Mouse (Mus musculus): Measurements from ENCODE around the gene Pkd1l3. TPM values are rescaled to one million over a fixed set of nuclear protein-coding genes. Genes with fewer than 3 reads are reported as not detected.

The Pkd1l3 gene
- total RNA-seq, 2 experiments from 2014 or later: 0.75 to 2.4 TPM

DNA sequence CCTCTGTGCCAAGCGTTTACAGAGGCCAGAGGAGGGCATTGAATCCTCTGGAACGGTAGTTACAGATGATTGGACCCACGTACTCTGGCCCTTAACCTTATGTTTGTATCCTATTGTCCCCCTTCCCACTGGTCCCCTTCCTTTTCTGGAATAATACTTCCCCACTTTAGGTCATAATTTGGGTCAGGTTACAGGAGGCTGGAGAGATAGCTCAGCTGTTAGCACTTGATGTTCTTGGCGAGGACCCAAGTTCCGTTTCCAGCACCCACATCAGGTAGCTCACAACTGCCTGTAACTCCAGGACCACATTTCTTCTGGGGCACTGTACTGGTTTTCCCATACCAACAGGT, 5.2 kb upstream of the Pkd1l3 start:
- no peak for ATAC-seq (replicated peaks; ENCODE audit: low FRiP score, low TSS enrichment, poor library complexity, severe bottlenecking)

DNA sequence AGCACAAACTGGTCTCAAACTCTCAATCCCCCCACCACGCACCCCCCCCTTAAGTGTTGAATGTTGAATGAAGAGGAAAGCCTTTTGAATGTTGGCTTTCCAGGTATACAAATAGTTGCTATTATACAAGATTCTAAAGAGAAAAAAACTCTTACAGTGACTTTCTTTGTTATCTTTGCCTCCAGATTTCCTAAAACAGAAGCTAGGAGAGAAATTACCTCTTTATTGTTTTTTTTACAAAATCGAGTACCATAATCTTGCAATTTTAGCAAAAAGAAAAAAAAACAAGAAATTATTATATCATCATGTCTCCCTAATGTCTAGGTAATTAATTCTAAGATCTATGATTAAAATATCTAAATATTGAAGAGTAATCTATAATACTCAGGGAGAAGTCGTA, 1.3 kb downstream of the Pkd1l3 start:
- no peak for ATAC-seq (replicated peaks; ENCODE audit: low FRiP score, low TSS enrichment, poor library complexity, severe bottlenecking)

DNA sequence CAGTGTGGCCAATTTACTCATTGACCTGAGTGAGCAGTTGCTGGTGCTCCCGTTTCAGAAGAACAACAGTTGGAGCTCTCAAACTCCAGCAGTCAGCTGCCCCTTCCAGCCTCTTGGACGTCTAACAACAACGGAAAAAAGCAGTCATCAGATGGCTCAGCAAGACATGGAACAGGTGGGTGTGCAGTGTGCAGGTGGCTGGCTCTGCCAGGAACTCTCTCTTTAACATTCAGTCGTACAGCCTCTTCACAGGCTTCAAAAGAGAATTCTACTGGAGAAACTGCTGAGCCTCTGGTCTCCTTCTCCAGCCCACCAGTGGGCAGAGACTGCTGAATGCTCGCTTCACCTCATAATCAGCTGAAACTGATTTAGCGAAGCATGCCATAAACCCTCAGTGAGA, 14.3 kb downstream of the Pkd1l3 start:
- no peak for ATAC-seq (replicated peaks; ENCODE audit: low FRiP score, low TSS enrichment, poor library complexity, severe bottlenecking)

DNA sequence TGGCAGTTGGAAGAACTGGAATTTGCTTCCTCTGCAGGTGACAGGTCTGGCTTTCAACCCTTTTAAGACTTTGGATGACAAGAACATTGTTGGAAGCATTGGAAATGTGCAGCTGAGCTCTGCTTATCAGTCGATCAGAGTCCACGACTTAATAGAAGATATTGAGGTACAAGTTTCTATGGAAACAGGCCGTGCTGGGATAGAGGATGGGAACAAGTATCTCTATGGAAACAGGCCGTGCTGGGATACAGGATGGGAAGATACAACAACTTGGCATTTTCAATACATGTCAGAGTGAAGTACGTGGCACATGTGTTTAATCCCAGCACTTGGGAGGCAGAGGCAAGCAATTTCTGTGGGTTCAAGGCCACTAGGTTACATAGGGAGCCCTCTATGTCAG, 18.2 kb downstream of the Pkd1l3 start:
- ATAC-seq (replicated peaks; ENCODE audit: low FRiP score, low TSS enrichment, poor library complexity, severe bottlenecking): no peak

DNA sequence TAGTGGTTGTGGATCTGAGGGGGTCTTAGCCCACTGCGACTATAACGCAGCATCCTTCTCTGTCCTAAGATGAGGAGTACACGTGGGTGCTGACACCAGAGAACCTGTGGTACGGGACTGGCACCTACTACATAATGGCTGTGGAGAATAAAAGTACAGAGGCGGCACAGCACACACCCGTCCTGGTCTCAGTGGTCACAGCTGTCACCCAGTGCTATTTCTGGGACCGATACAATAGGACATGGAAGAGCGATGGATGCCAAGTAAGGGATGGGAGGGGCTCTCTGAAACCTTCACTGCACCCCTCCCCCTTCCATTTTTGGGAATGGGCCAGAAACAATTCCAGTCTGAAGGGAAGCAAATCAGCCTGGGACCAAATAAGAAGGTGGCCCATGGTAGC, 20.8 kb downstream of the Pkd1l3 start:
- no peak for ATAC-seq (replicated peaks; ENCODE audit: low FRiP score, low TSS enrichment, poor library complexity, severe bottlenecking)

DNA sequence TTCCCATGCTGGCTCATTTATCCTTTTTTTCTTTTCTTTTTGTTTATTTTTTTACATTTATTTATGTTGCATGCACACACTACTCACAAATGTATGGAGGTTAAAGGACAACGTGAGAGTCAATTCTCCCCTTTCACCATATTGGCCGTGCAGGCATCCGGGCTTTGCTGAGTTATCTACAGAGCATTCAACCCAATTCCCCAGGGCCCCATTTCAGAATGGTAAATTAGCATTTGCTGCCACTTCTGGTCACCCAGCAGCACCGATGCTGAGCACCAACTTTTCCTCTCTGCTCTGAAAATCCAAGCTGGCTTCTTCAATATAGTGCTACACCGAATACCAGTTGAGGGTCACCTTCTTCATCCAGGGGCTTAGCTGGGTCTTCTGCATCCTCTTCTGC, 24.5 kb downstream of the Pkd1l3 start:
- ATAC-seq (replicated peaks; ENCODE audit: low FRiP score, low TSS enrichment, poor library complexity, severe bottlenecking): no peak

DNA sequence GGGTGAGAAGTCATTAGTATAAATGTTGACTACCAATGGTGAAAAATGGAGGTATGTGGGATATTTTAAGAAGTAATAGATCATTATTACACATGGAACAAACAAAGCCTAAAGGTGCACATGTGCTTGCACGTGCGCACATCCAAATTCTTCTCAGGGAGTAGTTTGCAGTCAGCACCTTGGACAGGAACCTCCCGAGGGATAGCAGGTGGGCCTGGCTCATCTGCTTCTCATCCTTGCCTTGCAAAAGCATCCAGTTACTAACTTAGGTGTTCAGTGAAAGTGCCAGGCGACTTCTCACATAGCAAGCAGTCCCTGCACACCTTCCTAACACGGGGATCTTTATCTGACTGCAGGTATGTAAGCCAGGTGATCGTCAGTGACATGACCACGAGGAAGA, 26.1 kb downstream of the Pkd1l3 start:
- ATAC-seq (replicated peaks; ENCODE audit: low FRiP score, low TSS enrichment, poor library complexity, severe bottlenecking): no peak

DNA sequence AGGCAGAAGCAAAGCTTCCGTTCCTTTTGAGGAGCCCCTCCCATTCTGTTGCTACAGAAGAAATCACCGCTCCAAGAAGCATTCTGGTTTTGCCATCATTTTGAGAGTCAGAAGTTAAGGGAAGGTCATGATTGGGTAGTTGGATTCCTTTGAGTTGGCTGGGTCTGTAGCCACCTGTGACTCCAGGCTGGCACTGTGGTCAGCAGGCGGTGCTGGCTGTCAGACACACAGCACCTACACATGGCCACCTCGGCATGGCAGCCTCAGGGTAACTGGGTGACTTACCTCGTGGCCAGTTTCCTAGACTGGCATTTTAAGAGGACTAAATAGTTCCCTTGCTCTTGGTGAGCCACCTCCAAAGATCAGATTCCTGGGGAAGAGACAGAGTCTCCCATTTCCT, 26.9 kb downstream of the Pkd1l3 start:
- no peak for ATAC-seq (replicated peaks; ENCODE audit: low FRiP score, low TSS enrichment, poor library complexity, severe bottlenecking)

DNA sequence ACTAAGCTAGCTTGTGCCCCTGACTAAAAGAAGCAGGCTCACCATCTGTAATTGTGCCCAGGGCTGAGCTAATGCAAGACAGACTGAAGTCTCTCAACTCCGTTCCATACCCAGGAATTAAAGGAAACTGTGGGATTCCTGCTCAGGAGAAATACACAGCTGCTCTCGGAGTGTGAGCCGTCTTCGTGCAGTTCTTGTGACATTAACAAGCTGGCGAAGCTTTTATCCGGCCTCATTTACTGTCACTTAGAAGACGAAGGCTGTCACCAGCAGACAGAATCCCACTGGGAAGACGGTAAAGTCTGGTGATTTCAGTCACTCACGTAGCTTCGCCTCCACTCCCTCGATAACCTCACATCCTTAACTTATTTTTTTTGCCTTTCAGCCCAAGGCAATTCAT, 33.0 kb downstream of the Pkd1l3 start:
- ATAC-seq (replicated peaks; ENCODE audit: low FRiP score, low TSS enrichment, poor library complexity, severe bottlenecking): no peak

DNA sequence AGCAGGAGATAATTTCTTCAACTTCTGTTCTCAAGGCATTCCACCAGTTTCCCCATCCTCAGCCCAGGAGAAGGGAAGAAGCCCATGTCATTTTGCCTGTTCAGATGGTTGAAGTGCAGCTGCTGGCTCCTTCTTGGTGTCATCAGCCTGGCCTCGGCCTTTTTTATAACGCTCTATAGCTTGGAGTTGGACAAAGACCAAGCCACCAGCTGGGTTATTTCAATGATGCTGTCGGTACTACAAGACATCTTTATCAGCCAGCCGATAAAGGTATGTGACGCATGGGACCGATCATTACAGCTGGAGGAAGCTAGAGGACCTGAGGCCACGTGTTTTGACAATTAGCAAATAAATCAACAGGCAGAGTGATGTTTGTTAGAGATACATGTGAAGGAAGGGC, 34.2 kb downstream of the Pkd1l3 start:
- ATAC-seq (replicated peaks; ENCODE audit: low FRiP score, low TSS enrichment, poor library complexity, severe bottlenecking): no peak

DNA sequence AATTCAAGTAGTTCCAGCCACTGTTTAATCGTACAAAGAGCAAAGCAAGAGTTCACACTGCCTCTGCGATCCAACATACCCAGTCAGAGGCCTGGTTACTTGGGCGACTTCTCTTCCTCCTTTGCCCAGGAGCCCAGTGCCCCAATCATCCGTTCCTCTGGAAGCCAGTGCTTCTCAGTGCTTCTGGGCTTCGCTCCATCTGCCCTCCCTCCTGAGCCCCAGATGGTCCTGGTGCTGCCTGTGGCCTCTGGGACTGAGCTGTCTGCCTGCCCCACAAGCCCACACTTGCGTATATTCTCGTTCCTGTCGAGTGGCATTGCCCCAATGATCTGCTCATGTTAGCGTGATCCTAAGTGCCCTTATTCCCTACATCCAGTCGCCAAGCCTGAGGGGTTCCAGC, 36.5 kb downstream of the Pkd1l3 start:
- ATAC-seq (replicated peaks; ENCODE audit: low FRiP score, low TSS enrichment, poor library complexity, severe bottlenecking): no peak

DNA sequence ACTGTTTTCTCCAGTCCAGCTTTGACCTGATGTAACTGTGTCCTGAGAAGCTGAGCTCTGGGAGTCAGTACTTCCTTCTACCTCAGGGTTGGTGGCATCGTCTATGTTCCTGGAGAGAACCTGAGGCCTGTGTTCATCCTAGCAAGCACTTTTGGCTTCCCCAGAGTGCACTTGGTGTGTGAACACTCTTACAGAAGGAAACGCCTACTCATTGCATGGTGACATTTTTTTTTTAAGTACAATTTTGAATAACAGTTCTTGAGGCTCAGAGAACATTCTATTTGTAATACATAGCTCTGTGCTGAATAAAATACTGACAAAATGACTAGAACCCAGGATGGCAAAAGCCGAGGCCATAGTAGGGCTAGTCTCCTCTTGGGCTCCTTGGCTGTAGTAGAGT, 42.5 kb downstream of the Pkd1l3 start:
- no peak for ATAC-seq (replicated peaks; ENCODE audit: low FRiP score, low TSS enrichment, poor library complexity, severe bottlenecking)

DNA sequence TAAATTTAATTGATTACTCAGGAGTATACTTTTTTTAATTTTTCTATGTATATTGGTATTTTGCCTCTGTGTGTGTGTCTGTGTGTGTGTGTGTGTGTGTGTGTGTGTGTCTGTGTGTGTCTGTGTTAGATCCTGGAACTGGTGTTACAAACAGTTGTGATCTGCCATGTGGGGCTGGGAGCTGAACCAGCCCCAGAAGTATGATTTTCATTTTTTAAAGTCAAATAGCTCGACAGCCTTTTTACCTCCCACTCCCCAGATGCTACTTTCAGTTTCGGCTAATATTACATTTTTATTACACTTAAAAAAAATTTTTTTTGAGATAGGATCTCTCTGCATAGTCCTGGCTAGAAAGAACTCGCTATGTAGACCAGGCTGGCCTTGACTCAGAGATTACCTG, 48.0 kb downstream of the Pkd1l3 start:
- no peak for ATAC-seq (replicated peaks; ENCODE audit: low FRiP score, low TSS enrichment, poor library complexity, severe bottlenecking)

DNA sequence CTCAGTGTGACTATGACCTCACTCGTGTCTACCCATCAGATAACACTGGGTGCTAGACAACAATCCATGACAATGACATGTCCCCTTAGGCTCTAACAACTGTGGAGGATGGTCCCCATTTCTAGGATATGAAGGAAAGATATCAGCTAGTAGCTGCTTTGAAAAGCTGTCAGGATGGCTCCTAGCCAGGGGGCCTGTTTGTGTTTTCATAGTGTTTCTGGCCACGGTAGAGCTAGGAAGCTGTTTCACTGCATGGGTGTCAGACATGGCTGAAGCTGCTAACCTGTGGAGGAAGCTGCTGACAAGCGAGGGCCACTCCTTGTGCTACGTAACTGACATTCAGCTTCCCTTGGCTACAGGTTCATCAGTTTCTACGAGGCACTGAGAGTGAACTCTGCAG, 52.3 kb downstream of the Pkd1l3 start:
- ATAC-seq (replicated peaks; ENCODE audit: low FRiP score, low TSS enrichment, poor library complexity, severe bottlenecking): no peak

DNA sequence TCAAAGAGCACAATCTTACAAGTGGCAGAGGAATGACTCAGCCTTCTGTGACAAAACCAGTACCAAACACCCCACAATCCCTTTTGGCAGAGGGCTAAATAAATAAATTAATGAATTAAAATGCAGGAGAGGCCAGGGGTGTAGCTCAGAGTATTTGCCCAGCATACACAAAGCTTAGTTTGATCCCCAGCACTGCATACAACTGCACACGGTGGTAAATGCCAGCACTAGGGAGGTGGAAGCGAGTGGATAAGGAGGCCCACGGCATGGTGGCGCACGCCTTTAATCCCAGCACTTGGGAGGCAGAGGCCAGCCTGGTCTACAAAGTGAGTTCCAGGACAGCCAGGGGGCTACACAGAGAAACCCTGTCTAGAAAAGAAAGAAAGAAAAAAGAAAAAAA, 58.3 kb downstream of the Pkd1l3 start:
- ATAC-seq (replicated peaks; ENCODE audit: low FRiP score, low TSS enrichment, poor library complexity, severe bottlenecking): no peak

DNA sequence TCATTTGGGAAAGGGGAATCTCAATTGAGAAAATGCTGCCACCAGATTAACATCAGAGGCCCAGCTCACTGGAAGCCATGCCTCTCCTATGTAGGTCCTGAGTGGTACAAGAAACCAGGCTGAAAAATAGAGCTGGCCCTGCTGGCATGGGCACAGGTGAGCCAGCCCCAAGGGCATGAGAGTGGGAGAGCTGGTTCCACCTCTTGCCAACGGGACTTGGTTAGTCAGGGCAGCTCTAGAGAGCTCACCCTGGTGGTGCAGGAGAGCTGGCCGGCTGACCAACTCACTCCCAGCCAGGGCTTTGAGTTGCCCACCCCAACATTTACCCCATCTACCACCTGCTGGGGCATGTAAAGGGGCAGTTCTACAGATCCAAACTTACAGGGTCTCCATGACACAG, 59.3 kb downstream of the Pkd1l3 start:
- no peak for ATAC-seq (replicated peaks; ENCODE audit: low FRiP score, low TSS enrichment, poor library complexity, severe bottlenecking)

DNA sequence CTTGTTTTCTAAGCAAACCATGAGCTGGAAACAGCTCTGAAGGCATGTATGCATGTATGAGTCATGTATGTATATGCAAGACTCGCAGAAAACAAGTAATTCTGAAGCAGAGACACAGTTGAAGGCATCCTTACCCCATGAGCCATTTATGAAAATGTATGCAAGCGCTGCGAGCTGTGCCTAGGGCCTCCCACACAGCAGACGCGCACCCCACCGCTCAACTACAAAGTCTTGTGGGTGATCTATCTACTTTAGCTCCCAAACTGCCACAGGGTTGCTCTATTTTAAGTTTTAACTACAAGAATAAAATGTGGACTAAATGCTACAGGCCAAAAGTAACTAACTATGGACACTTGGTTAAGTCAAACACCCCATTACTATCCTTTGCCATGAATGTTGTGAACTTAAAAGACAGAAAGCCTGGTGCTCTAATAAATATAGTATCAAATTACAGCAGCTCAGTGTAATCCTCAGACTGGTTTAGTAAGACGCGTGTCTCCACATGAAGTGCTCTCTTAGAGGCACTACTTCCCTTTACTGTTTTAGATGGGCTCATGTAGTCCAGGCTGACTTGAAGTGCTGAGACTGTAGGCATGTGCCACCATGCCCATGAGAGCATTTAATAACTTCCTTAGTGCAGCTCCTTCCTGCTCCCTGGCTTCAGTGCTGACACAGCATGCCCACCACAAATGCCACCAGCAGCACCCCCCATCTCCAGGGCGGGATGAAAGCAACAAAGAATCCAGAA, 61.8 kb downstream of the Pkd1l3 start:
- no peak for ATAC-seq (replicated peaks; ENCODE audit: low FRiP score, low TSS enrichment, poor library complexity, severe bottlenecking)

DNA sequence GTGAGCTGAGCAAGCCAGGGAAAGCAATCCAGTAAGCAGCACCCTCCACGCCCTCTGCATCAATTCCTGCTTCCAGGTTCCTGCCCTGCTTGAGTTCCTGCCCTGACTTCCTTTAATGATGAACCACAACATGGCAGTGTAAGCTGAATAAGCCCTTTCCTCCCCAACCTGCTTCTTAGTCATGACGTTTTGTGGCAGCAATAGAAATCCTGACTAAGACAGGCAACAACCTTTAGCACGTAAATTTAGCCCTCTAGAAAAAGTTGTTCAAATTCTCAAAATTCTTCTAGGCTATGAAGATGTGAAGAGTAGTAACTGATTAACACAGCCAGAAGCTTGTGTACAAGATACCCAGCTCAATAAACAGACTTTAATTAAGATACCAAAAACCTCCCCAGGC, 67.2 kb downstream of the Pkd1l3 start:
- no peak for ATAC-seq (replicated peaks; ENCODE audit: low FRiP score, low TSS enrichment, poor library complexity, severe bottlenecking)

DNA sequence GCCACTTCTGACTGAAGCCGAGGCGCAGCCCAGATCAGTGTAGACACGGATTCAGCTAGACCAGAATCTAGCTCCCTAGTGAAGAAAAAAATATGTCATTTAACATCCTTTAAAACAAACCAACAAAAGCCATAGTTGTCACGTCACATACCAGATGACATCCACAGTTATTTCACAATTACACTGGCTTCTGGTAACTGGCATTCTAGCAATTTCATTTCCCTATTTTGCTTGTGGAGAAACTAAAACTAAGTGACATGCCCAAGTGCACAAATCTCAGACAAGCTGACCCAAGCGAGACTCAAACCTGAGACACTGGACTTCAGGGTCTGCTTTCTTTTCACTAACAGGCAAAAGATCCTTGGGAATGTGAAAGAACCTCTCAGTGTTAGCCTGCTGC, 67.8 kb downstream of the Pkd1l3 start:
- ATAC-seq (replicated peaks; ENCODE audit: low FRiP score, low TSS enrichment, poor library complexity, severe bottlenecking): no peak

DNA sequence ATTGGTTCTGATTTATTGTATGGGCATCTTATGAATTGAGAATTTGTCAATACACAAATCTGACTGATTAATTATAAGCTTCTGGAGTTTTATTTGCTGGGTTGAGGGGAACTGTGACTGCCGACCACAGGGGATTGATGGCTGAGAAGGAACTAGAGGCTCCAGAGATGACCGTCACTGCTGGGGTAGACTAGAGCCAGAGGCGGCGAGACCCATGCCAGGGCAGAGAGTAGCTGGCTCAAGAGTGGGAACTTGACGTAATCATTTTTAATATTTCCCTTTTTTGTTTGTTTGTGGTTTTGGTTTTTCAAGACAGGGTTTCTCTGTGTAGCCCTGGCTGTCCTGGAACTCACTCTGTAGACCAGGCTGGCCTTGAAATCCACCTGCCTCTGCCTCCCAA, 72.9 kb downstream of the Pkd1l3 start:
- no peak for ATAC-seq (replicated peaks; ENCODE audit: low FRiP score, low TSS enrichment, poor library complexity, severe bottlenecking)

DNA sequence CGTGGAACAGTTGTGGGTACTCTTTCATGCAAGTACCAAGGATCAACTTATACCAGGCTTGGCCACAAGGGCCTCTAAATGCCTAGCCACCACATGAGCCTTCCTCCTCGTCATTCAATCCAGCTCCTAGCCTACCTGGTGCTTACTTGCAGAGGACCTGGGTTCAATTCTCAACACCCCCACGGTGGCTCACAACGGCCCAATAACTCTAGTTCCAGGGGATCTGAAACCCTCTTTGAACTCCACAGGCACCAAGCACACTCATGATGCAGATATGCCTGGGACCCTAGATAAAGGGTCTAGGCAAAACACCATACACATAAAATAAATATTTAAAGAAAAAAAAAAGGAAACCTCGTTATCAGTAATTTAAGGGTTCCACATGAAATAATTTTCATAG, 77.5 kb downstream of the Pkd1l3 start:
- ATAC-seq (replicated peaks; ENCODE audit: low FRiP score, low TSS enrichment, poor library complexity, severe bottlenecking): peak; percentile 61

All from megakaryocyte-erythroid progenitor cell, adult 5-6 weeks (primary cell).